Mouse (Mus musculus): Measurements from ENCODE around the gene Hecw2.

Hecw2 gene

GRCm38 (mm10) chr1:53882480-53882879, 312.5 kb downstream of the Hecw2 start:
- no peak for DNase-seq

- no peak for DNase-seq
These were observed 319.0 kb downstream of the Hecw2 start for GRCm38 (mm10) chr1:53875919-53876318.

GRCm38 (mm10) chr1:53867316-53867715, 327.7 kb downstream of the Hecw2 start:
- no peak for DNase-seq

GRCm38 (mm10) chr1:53866374-53866902, 328.5 kb downstream of the Hecw2 start:
- DNase-seq, result no peak

GRCm38 (mm10) chr1:53864046-53864445, 330.9 kb downstream of the Hecw2 start:
- DNase-seq, result no peak

- DNase-seq, result no peak
These were observed 334.4 kb downstream of the Hecw2 start for GRCm38 (mm10) chr1:53860611-53861010.

GRCm38 (mm10) chr1:53859175-53859574, 335.8 kb downstream of the Hecw2 start:
- no peak for DNase-seq

GRCm38 (mm10) chr1:53856501-53857103, 338.4 kb downstream of the Hecw2 start:
- peak in 1 of 2 experiments; percentile 9 for DNase-seq

GRCm38 (mm10) chr1:53855732-53856131, 339.2 kb downstream of the Hecw2 start:
- DNase-seq, result no peak

GRCm38 (mm10) chr1:53852086-53852610, 342.8 kb downstream of the Hecw2 start:
- DNase-seq, result no peak

- no peak for DNase-seq
These were observed 343.6 kb downstream of the Hecw2 start for GRCm38 (mm10) chr1:53851334-53851733.

GRCm38 (mm10) chr1:53850891-53851290, 344.1 kb downstream of the Hecw2 start:
- DNase-seq, result no peak

- DNase-seq, result no peak
These were observed 348.2 kb downstream of the Hecw2 start for GRCm38 (mm10) chr1:53846665-53847237.

- no peak for DNase-seq
These were observed 349.1 kb downstream of the Hecw2 start for GRCm38 (mm10) chr1:53845854-53846253.

- DNase-seq, result no peak
These were observed 349.9 kb downstream of the Hecw2 start for GRCm38 (mm10) chr1:53844914-53845612.

GRCm38 (mm10) chr1:53844122-53844913, 350.6 kb downstream of the Hecw2 start:
- no peak for DNase-seq

- DNase-seq, result no peak
These were observed 351.9 kb downstream of the Hecw2 start for GRCm38 (mm10) chr1:53843051-53843450.

- DNase-seq, result no peak
These were observed 353.9 kb downstream of the Hecw2 start for GRCm38 (mm10) chr1:53841080-53841479.

- no peak for DNase-seq
These were observed 355.6 kb downstream of the Hecw2 start for GRCm38 (mm10) chr1:53839392-53839791.

GRCm38 (mm10) chr1:53838182-53838859, 356.6 kb downstream of the Hecw2 start:
- no peak for DNase-seq

- DNase-seq, result no peak
These were observed 364.7 kb downstream of the Hecw2 start for GRCm38 (mm10) chr1:53830286-53830685.

- DNase-seq, result peak; percentile 43 to 55
These were observed 365.9 kb downstream of the Hecw2 start for GRCm38 (mm10) chr1:53829089-53829488.

Data from cerebellum, postnatal 14 days (tissue).